9 mouse cellular contexts compared by ENCODE assay signal in genomic region chr14:78287906-78288800, GRCm38 (mm10). TPM values are rescaled to one million over a fixed set of nuclear protein-coding genes. Genes with fewer than 3 reads are reported as not detected.
DNase-seq lines count a peak whose midpoint lies in the region; ATAC-seq and TF ChIP-seq lines count a peak whose summit lies in the region.
"Had no signal": no experiment of that assay in that cellular context is flagged by ENCODE, and none has a peak within 500 bp of the region (broad histone marks: within the 10 kb centered on the region; RNA-seq: fewer than 3 reads in every experiment).

No protein-coding gene starts in this region.

- no peak overlapping the region for H3K9ac ChIP-seq in embryonic facial prominence, embryonic 11.5 days (replicated peaks; ENCODE audit: low read length)

- no peaks in the 10 kb centered on the region for H3K36me3 ChIP-seq in embryonic facial prominence, embryonic 11.5 days (replicated peaks; ENCODE audit: control insufficient read depth, insufficient read depth, low read depth, low read length)

- intact Hi-C loops in left cerebral cortex, postnatal 10 days (cut with DNase I) = loop anchor here (5.0 kb wide), 1 partner anchor 194 kb away; no protein-coding TSS in a partner anchor
- intact Hi-C loops in left cerebral cortex, postnatal 36 days (cut with DNase I) = loop anchor here (2.0 to 5.0 kb wide), 3 partner anchors 144 to 1146 kb away; no protein-coding TSS in a partner anchor

- DNase-seq in left cerebral cortex, postnatal 10 days (ENCODE audit: extremely low spot score in 1 of 2, low spot score in 2 of 2) = peak; percentile 53 to 70
- no peak for DNase-seq in left cerebral cortex, postnatal 36 days (ENCODE audit: low spot score in 2 of 2)
- peak; percentile 58 for DNase-seq in ES-CJ7 (ENCODE audit: low read depth, low spot score)
- DNase-seq in adrenal gland, postnatal 10 days = peak; percentile 56
- DNase-seq in embryonic facial prominence, embryonic 11.5 days (ENCODE audit: low spot score) = peak; percentile 83
- peak; percentile 39 to 78 for DNase-seq in layer of hippocampus, adult 2 months (ENCODE audit: low spot score in 2 of 2)
- peak; percentile 58 for DNase-seq in naive thymus-derived CD4-positive, alpha-beta T cell, adult 2 months (ENCODE audit: low read depth)

- H3K27ac ChIP-seq in embryonic facial prominence, embryonic 11.5 days (replicated peaks; ENCODE audit: low read depth, low read length) = no peak overlapping the region
- no peak overlapping the region for H3K27ac ChIP-seq in layer of hippocampus, adult 2 months

- H3K4me1 ChIP-seq in embryonic facial prominence, embryonic 11.5 days (ENCODE audit: control insufficient read depth, insufficient read depth, low read length) = no peaks in the 10 kb centered on the region
- H3K4me1 ChIP-seq: megakaryocyte, embryonic 14.5 days had no signal

- H3K27me3 ChIP-seq in embryonic facial prominence, embryonic 11.5 days (ENCODE audit: control insufficient read depth, insufficient read depth, low read length) = no peaks in the 10 kb centered on the region

- ATAC-seq in embryonic facial prominence, embryonic 11.5 days (replicated peaks; ENCODE audit: insufficient number of reproducible peaks, low FRiP score, low TSS enrichment, low read depth) = no peak

- no peak overlapping the region for H3K4me3 ChIP-seq in embryonic facial prominence, embryonic 11.5 days (ENCODE audit: low read depth, low read length)
- H3K4me3 ChIP-seq in layer of hippocampus, adult 2 months = no peak overlapping the region
- H3K4me3 ChIP-seq: megakaryocyte, embryonic 14.5 days had no signal

- 40% methylated on average over 7 of the region's 7 CpGs for WGBS in embryonic facial prominence, embryonic 11.5 days

- no peaks in the 10 kb centered on the region for H3K9me3 ChIP-seq in embryonic facial prominence, embryonic 11.5 days (replicated peaks; ENCODE audit: control insufficient read depth, low read length)

- no peak overlapping the region for H3K4me2 ChIP-seq in embryonic facial prominence, embryonic 11.5 days (ENCODE audit: low read depth, low read length)

- TF ChIP-seq CTCF in layer of hippocampus, adult 2 months (conservative IDR thresholded peaks at IDR 0.05) = peak; percentile 95

RNA-seq across cellular contexts. Expression of gene Tnfsf11, which starts 19.7 kb away (rescaled TPM):
- total RNA-seq in left cerebral cortex, postnatal 10 days (2021) = under 1 TPM in 1 of 2 experiments, not detected in 1; 0.19 TPM
- not detected for total RNA-seq in left cerebral cortex, postnatal 36 days (2021)
- 1 to 10 TPM in 1 of 2 experiments, under 1 TPM in 1; 0.87 to 1.3 TPM for total RNA-seq in adrenal gland, postnatal 10 days (2021)
- polyA plus RNA-seq in embryonic facial prominence, embryonic 11.5 days (2014; fragmentation: Nextera tagmentation; extraction: Ambion mirVana) = 0.15 and 0.33 TPM in 2 replicates
- not detected for total RNA-seq in layer of hippocampus, adult 2 months (2021)
- total RNA-seq: gastrocnemius, postnatal 36 days had no signal

Comparison
In these comparisons a context has a peak if more than half of its experiments do, and no peak if none do; other contexts are left out.
1. DNase-seq: peak in left cerebral cortex, postnatal 10 days (2 of 2), ES-CJ7 (single experiment), adrenal gland, postnatal 10 days (single experiment), embryonic facial prominence, embryonic 11.5 days (single experiment), layer of hippocampus, adult 2 months (2 of 2) and naive thymus-derived CD4-positive, alpha-beta T cell, adult 2 months (single experiment); none in left cerebral cortex, postnatal 36 days (0 of 2).